Mouse (Mus musculus) thymus, postnatal 4 days (tissue): ENCODE data around the gene Cacng7.
"Not testable (repeated sequence)": the region's sequence is repeated elsewhere in the genome, so short reads cannot be mapped to it uniquely, and the experiment has no call there.

Experiments
- DNase-seq: peaks from one replicate; pipeline ENCODE4 v3.0.0; 2021

The Cacng7 gene

GRCm38 (mm10) chr7:3332619-3333521, at the start of gene Cacng7:
Gene Cacng7, plus strand, starts transcription at chr7:3332955.
- DNase-seq, result no peak

GRCm38 (mm10) chr7:3283081-3283875, 49.5 kb upstream of the Cacng7 start:
- no peak for DNase-seq

- DNase-seq, result no peak
Measured at GRCm38 (mm10) chr7:3284604-3285003, 48.2 kb upstream of the Cacng7 start.

- no peak for DNase-seq
Measured at GRCm38 (mm10) chr7:3286036-3286435, 46.7 kb upstream of the Cacng7 start.

- DNase-seq, result no peak
Measured at GRCm38 (mm10) chr7:3287186-3287585, 45.6 kb upstream of the Cacng7 start.

GRCm38 (mm10) chr7:3288976-3289970, 43.5 kb upstream of the Cacng7 start, which contains the start of the genes Myadm and Prkcg:
Gene Myadm, plus strand, starts transcription at chr7:3289080.
Gene Prkcg, plus strand, starts transcription at chr7:3289179.
- DNase-seq, result peak; percentile 82

GRCm38 (mm10) chr7:3290257-3291033, 42.3 kb upstream of the Cacng7 start:
- peak; percentile 74 for DNase-seq

- no peak for DNase-seq
Measured at GRCm38 (mm10) chr7:3291197-3291596, 41.6 kb upstream of the Cacng7 start.

- no peak for DNase-seq
Measured at GRCm38 (mm10) chr7:3291764-3292163, 41.0 kb upstream of the Cacng7 start.

- not testable (repeated sequence) for DNase-seq
Measured at GRCm38 (mm10) chr7:3292271-3292670, 40.5 kb upstream of the Cacng7 start.

- peak; percentile 37 for DNase-seq
Measured at GRCm38 (mm10) chr7:3292791-3293190, 40.0 kb upstream of the Cacng7 start.

- DNase-seq, result no peak
Measured at GRCm38 (mm10) chr7:3294794-3295193, 38.0 kb upstream of the Cacng7 start.

GRCm38 (mm10) chr7:3295321-3296110, 37.2 kb upstream of the Cacng7 start:
- DNase-seq, result no peak

GRCm38 (mm10) chr7:3296711-3297110, 36.0 kb upstream of the Cacng7 start:
- DNase-seq, result no peak

- peak; percentile 31 for DNase-seq
Measured at GRCm38 (mm10) chr7:3299941-3300617, 32.7 kb upstream of the Cacng7 start.

- DNase-seq, result no peak
Measured at GRCm38 (mm10) chr7:3300891-3301627, 31.7 kb upstream of the Cacng7 start.

- no peak for DNase-seq
Measured at GRCm38 (mm10) chr7:3301628-3302555, 30.9 kb upstream of the Cacng7 start.
